Mouse (Mus musculus) spleen, adult 2 months (tissue): ENCODE measurements around the gene Zfp72. TPM values are rescaled to one million over a fixed set of nuclear protein-coding genes. Genes with fewer than 3 reads are reported as not detected.

Experiments
- DNase-seq, 2 experiments: peaks; one replicate each; pipeline versions ENCODE4 v3.0.0 to v3.0.0-alpha.2; 2012 to 2021; ENCODE audit warnings: low spot score in 2 of 2, low read depth in 1 of 2
- H3K27ac ChIP-seq: fragments of 200-500 bp; 2 replicates; pipeline ENCODE4 v1.5.1; 2012; ENCODE audit warnings: low read length, inconsistent platforms; ENCODE audit not compliant: insufficient read depth
- H3K27me3 ChIP-seq: fragments of 200-500 bp; 2 replicates; pipeline ENCODE4 v1.6.1; 2012; ENCODE audit warnings: mild to moderate bottlenecking, moderate library complexity, low read length, inconsistent platforms; ENCODE audit not compliant: control insufficient read depth, insufficient read depth
- H3K36me3 ChIP-seq: fragments of 200-500 bp; 2 replicates; pipeline ENCODE4 v1.6.1; 2012; ENCODE audit warnings: mild to moderate bottlenecking, low read length, inconsistent platforms; ENCODE audit not compliant: control insufficient read depth, insufficient read depth
- H3K4me1 ChIP-seq: fragments of 200-500 bp; 2 replicates; pipeline ENCODE4 v1.6.1; 2011; ENCODE audit warnings: inconsistent platforms; ENCODE audit not compliant: control insufficient read depth, insufficient read depth, insufficient read length
- H3K4me3 ChIP-seq: fragments of 200-500 bp; 2 replicates; pipeline ENCODE4 v1.5.1; 2011; ENCODE audit warnings: mild to moderate bottlenecking, inconsistent platforms; ENCODE audit not compliant: insufficient read depth, insufficient read length; ENCODE audit errors: extremely low read depth
- CTCF ChIP-seq: fragments of 200-500 bp; IDR thresholded peaks from 2 replicates; pipeline ENCODE4 v1.5.1; 2011; ENCODE audit warnings: mild to moderate bottlenecking, inconsistent platforms; ENCODE audit not compliant: insufficient read depth, insufficient read length, insufficient replicate concordance; ENCODE audit errors: extremely low read depth
- POLR2A ChIP-seq: fragments of 200-500 bp; IDR thresholded peaks from 2 replicates; pipeline ENCODE4 v1.6.1; 2011; ENCODE audit warnings: low read depth, low read length, inconsistent platforms
- WGBS: fragments of 180-500 bp; shearing (Covaris S2); methylation state at CpG from one replicate; pipeline ENCODE4 v1.1.7; 2018; 5-methylcytosine and 5-hydroxymethylcytosine counted together
- polyA plus RNA-seq: library from polyadenylated mRNA; depleted of rRNA; stranded (reverse); fragments of >200 nt; gene quantifications from 2 replicates; pipeline ENCODE4 v1.2.3, GENCODE M21; 2012; rRNA removed

The Zfp72 gene
- polyA plus RNA-seq, 1 experiment, result 0.08 TPM

GRCm38 (mm10) chr13:74341036-74341435 is 49.6 kb downstream of the Zfp72 start:
- DNase-seq, result peak; percentile 38 to 39

DNA sequence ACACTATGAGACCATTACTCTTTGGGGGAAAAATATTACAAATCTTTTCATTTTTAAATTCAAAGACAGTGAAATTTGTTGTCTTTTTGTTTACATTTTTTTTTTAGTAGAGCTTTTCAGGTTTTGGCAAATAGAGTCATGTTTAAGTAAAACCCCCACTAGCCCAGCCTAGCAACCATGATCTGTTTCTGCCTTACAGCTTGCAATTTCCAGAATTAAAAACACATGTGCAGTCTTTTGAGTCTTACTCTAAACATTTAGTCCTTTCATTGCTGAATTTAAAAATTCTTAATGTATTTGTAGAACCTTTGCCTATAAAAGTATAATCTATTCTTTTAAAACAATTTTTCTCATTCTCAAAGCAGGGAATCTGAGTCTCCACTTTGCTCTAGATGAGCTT is 61.3 kb downstream of the Zfp72 start:
- H3K4me1 ChIP-seq, result no peaks in the 10 kb centered on the region
- H3K27ac ChIP-seq, result no peak overlapping the region
- no peak for TF ChIP-seq POLR2A
- no peak for TF ChIP-seq CTCF
- no peaks in the 10 kb centered on the region for H3K27me3 ChIP-seq
- no peak overlapping the region for H3K4me3 ChIP-seq
- no peak for DNase-seq
- H3K36me3 ChIP-seq, result peaks cover 51% of the 10 kb centered on the region

More at GRCm38 (mm10) chr13:74341036-74341435, 49.6 kb downstream of the Zfp72 start:
- H3K4me3 ChIP-seq, result no peak overlapping the region
- WGBS, result 55% methylated on average over 3 of the region's 3 CpGs
- no peaks in the 10 kb centered on the region for H3K27me3 ChIP-seq
- H3K4me1 ChIP-seq, result no peaks in the 10 kb centered on the region
- H3K36me3 ChIP-seq, result peaks cover 29% of the 10 kb centered on the region
- H3K27ac ChIP-seq, result no peak overlapping the region
- TF ChIP-seq CTCF (peak; percentile 38; the same call in 1 of the 2 replicates), POLR2A (no peak)

Other genes with a start within 250 kb of the Zfp72 start
- gene Exoc3, start 182.1 kb downstream of the Zfp72 start, polyA plus RNA-seq, result 21.0 and 21.6 TPM in 2 replicates
- 0.41 and 1.0 TPM in 2 replicates for gene Ahrr, start 98.5 kb downstream of the Zfp72 start, polyA plus RNA-seq
- 43.3 and 50.7 TPM in 2 replicates for gene Pdcd6, start 73.3 kb downstream of the Zfp72 start, polyA plus RNA-seq
- gene Sdha, start 40.6 kb downstream of the Zfp72 start, polyA plus RNA-seq, result 49.8 and 69.0 TPM in 2 replicates
- 0.97 and 1.2 TPM in 2 replicates for gene Ccdc127, start 40.5 kb downstream of the Zfp72 start, polyA plus RNA-seq
- gene Lrrc14b, start 26.8 kb downstream of the Zfp72 start, polyA plus RNA-seq, result 0.07 TPM in 1 of 2 replicates, not detected in the other
- 30.7 and 40.0 TPM in 2 replicates for gene Ftl1-ps1, start 8.9 kb upstream of the Zfp72 start, polyA plus RNA-seq
- 0.40 and 0.55 TPM in 2 replicates for gene Zfp825, start 103.2 kb upstream of the Zfp72 start, polyA plus RNA-seq
- gene Erap1, start 248.7 kb upstream of the Zfp72 start, polyA plus RNA-seq, result 8.5 TPM in 2 replicates